Mouse (Mus musculus) inflammation-experienced regulatory T-cells, adult 6 months (primary cell): ENCODE data around the gene Lysmd1. TPM values are rescaled to one million over a fixed set of nuclear protein-coding genes. Genes with fewer than 3 reads are reported as not detected.

Experiments used
- ATAC-seq: one replicate; pipeline ENCODE4 v1.8.0; 2017
- polyA plus RNA-seq, 3 experiments: library from polyadenylated mRNA; unstranded; fragments of 100-300 nt; shearing (Covaris generic); gene quantifications; one replicate each; pipeline ENCODE4 v1.2.1; 2017

The Lysmd1 gene
- polyA plus RNA-seq, 3 experiments from 2014 or later = 14.6 to 32.0 (median 30.8) TPM

DNA sequence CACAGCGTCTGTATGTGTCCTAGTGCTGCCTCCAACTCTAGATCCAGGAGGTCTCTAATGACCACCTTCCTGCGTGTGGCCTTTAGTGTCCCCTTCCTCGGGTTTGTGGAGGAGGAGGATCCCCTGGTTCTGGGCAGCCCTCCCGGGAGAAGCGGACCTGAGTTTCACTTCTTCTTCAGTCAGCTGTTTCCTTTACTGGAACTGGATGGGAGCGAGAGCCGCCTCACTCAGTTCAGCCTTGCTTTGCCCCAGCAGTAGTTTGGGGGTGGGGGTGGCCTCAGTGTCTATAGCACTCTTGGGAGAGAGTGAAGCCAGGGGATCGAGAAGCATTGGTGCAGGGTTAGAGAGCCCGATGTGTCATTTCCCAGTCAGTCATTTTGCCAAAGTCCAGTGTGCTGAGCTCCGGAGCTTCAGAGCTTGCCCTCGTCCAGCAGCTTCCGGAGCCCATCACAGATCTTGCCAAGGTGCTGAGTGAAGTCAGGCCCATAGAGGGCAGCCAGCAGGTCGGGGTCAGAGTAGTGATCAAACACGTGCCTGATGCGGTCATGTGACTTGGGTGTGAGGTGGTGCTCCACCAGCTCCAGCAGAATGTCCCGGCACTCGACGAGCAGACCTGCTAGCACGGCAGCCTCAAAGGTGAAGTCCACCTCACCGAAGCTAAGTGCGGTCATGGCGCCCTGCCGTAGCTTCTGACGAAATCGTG lies 5.8 kb downstream of the Lysmd1 start:
- no peak for ATAC-seq

DNA sequence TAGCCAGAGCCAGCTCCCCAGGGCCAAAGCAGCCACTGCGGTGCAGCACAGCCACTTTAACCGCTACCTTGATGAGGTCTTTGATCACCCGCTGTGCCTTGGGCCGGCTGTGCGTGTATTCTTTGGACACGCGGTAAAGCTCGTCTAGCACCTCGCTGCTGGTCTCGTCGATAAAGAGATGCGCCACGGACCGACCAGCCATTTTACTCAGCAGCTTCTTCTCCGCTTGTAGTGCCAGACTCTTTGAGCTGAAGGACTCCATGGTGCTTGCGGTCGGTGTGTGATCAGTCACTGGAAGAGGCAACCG lies 6.4 kb downstream of the Lysmd1 start:
- ATAC-seq = no peak

DNA sequence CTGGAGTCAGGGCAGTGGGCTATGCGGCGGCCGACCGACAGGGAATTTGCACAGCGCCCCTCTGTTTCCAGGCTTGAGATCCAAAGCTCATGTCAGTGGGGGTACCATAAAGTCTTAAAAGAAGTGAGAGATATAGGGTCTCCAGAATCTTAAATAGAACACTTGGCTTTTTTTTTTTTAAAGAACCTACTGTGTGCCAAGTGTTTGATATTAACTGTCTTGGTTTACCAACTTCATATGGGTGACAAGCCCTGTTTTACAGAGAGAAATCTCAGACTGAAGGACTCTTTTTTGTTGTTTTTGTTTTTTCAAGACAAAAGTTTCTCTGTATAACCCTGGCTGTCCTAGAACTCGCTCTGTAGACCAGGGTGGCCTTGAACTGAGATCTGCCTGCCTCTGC lies 6.9 kb downstream of the Lysmd1 start:
- no peak for ATAC-seq

DNA sequence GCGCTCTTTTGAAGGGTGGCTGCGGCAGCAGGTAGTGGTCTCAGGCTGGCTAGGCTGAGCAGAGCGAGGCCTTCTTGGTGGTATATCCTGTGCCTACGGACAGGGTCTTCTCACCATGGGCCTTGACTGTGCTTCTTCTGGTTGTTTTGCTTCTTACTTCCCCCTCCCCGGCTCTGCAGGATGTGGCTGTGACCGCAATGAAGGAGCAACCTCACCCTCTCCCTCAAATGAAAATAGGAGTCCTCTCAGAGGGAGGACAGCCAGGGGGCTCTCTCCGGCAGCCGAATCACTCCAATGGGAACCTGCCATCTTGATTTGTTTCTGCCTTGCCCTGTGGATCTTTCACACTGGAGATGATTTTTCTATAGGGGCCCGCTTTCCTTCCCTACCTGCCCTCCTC lies 7.6 kb downstream of the Lysmd1 start:
- ATAC-seq = peak; percentile 93

DNA sequence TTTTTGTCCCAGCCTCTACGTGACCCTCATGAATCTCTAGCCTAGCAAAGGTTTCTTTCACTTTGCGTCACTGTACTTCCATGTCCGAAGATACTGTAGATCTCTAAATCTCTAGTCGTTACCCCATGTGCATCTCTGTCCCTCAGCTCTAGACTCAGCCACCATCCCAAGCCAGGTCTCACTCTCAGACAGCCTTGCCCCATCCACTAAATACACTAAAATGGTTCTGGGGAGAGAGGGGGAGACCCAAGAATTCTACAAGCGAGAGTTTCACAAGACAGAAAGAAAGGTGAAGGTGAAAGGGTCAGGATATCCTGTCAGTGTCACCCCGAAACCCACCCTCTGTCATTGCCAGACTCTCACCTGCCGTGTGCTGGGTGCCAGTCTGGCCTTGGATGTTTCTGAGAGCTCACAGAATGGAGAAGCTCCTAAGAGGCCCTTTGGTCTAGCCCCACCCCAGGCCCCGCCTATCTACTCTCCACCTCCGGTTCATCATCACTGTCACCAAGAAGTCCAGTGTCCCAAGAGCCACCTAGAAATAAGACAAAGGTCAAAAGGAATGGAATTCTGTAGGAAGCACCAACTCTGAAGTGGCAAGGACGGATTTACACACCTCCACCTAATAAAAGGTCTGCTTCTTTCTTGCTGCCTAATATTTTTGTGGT lies 8.2 kb downstream of the Lysmd1 start, which contains the start of gene Tnfaip8l2:
Tnfaip8l2 (minus strand) TSS at position 409 of the 665 bp plus-strand sequence.
- peak; percentile 39 for ATAC-seq

DNA sequence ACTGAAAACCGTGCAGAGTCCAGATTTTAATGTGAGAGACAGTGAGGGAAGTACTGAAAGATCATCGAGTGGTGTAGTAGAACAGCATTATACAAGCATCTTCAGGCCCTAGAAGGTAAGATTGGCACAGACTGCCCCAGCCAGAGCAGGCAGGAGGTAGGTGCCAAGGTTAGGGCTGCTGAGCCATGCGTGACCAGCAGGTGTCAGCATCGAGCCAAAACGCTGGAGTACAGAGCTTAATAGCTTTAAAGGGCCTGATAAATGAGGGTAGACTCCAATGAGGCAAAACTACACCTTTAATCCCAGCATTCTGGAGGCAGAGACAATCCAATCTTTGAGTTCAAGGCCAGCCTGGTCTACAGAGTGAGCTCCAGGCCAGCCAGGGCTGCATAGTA lies 8.7 kb downstream of the Lysmd1 start:
- peak; percentile 63 for ATAC-seq

DNA sequence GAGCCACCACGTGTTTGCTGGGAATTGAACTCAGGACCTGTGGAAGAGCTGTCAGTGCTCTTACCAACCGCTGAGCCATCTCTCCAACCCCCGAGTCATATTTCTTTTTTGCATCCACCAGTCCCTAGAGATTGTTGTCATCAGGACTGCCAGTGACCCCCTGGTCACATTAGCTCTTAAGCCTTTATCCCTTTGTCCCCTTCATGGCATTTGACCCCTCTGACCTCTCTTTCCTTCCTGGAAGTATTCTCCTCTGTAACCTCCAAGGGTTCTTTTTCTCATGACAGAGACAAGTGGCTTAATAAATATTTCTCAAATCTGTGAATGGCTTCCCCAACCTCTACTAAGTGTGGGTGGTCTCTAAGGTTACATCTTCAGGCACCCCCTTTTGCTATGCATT lies 14.0 kb downstream of the Lysmd1 start:
- ATAC-seq = no peak

DNA sequence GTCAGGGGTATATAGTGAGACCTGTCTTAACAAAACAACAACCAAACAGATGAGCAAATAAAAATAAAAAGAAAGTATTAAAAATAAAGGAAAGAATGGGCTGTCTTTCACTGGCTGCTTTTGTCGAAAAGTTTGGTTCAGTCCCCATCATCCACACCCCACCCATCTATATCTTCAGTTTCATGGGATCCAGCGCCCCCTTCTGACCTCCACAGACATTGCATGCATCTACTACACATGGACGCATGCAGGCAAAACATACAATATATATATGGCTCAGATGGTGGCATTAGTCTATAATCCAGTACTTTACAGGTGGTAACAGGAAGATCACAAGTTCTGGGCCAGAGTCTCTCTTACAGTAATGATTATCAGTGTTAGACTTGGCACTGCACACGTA lies 20.0 kb downstream of the Lysmd1 start:
- ATAC-seq = peak; percentile 77

DNA sequence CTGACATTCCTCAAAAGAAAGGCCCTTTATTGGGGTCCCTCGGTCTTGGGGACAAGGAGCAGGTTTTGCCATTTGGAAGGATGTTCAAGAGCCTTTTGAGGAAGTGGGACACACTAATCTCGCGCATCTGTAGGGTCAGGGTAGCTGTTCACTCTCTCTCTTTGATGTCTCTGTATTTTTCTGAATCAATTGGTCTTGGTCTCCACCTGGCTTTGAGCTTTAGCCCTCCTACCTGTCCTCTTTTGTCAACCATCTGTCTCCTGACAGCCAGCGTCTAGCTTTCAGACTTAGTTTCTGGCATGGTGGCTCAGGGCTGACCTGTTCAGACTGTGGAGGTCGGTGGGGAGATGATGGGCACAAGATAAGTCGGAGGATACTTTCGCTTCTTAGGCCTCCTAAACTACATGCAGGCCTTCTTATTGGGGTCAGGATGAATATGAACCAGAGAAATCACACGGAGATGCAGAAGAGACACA lies 25.7 kb downstream of the Lysmd1 start:
- no peak for ATAC-seq

DNA sequence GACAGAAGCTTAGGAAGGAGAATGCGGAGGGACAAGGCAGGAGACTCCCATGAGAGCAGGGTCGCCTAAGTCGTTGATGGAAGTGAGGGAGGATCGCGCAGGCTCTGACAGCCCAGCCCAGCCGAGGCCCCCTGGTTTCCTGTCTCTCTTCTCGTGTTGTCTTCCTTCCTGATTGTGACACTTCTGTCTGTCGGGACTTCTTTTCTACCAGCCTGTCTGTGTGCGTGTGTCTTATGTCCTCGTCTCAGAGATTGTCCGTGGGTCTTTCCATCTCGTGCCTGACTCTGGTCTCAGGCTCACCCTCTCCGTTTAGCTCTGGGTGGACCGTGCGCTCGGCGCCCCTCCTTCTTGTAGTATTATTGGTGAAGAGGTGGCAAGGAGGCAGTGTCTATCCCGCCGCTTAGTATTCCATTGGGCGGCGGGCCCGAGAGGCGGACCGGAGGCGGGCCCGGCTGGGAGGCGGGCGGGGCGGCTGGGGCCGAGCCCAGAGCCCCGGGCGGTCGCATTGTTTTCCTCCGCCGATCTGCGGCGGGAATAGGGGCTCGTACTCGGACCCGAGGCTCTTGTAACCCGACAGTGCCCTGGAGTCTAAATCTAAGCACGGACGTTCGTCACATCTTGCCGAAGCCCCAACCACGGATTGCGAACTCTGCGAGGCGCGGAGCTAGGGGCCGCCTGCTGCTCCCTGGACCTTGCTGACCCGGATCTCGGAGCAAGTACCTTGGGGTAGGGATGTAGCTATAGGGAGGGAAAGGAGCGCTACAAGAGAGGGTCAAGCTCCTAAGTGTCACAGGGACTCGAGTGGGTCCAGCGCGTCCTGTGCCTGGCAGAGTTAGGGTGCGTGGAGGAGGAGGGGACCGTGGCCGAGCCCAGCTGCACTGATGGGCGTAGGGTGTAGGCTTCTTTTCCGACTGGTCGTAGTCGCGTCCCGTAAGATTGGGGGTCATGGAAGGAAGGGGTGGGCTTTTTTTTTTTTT lies 26.4 kb downstream of the Lysmd1 start, which contains the start of gene Sema6c:
Sema6c (plus strand) TSS at position 471 of the 977 bp plus-strand sequence.
- ATAC-seq = peak; percentile 99

DNA sequence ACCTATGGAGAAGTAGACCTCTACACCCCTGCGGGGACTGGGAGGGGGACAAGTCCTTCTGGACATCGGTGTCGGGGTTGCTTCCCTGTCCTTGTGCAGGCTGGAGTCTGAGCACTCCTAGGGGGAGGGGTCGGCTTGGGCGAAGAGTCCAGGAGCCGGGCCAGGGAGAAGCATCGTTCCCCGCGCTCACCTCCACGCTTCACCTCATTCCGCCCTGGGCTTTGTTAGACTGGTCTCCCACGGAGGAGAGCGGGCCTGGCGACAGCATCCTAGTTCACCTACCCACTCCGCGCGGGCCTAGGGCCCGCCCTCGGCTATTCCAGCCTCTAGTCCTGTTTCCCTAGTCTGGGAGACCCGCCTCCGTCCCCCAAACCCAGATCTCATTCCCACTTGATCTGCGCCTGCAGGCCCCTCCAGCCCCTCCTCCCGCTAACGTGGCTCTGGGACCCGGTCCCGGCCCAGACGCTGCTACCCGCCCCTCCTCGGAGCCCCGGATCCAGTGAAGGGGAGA lies 27.2 kb downstream of the Lysmd1 start:
- no peak for ATAC-seq

DNA sequence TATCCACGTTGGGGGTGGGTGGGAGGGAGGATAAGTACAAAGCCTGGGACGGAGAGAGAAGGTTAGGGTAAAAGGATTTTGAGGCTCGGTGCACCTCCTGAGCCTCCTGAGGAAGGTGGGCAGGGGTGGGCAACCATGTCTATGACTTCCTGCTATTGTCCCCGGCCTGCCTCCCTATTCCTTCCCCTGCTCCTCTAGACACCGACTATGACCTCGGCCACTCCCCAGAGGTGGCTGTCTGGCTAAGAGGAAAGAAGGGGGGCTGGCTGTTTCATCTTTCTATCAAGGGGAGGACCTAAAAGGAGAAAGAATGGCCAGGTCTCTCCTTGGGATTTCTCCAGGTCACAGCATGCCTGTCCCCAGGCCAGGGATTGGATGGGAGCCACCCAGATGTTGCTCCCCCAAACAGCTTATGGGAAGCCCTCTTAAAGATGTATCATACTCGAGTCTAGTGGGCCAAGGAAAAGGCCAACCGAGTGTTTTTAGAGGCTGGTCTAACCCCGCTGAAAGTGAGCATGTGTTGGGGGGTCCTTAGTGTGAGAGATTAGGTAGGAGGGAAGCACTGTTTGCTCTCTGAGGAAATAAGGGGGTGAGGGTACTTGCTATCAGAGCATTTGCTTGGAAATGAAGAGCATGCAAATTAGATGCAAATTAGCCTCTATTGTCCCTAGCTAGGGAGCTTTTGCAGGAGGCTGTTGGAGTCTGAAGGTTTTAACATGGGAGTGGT lies 27.9 kb downstream of the Lysmd1 start:
- ATAC-seq = no peak

DNA sequence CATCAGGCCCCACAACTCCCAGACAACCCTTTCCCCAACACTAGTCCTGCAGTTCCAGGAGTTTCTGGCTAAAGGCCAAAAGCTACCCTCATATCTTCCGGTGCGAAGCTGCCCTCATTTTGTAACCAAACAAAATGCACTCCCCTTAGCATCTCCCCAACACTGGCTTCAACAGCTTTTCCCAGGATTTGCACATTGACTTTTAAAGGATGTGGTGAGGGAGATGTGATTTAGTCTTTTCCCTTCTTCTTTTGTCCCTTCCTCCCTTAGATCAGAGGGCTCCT lies 28.4 kb downstream of the Lysmd1 start:
- ATAC-seq = no peak

DNA sequence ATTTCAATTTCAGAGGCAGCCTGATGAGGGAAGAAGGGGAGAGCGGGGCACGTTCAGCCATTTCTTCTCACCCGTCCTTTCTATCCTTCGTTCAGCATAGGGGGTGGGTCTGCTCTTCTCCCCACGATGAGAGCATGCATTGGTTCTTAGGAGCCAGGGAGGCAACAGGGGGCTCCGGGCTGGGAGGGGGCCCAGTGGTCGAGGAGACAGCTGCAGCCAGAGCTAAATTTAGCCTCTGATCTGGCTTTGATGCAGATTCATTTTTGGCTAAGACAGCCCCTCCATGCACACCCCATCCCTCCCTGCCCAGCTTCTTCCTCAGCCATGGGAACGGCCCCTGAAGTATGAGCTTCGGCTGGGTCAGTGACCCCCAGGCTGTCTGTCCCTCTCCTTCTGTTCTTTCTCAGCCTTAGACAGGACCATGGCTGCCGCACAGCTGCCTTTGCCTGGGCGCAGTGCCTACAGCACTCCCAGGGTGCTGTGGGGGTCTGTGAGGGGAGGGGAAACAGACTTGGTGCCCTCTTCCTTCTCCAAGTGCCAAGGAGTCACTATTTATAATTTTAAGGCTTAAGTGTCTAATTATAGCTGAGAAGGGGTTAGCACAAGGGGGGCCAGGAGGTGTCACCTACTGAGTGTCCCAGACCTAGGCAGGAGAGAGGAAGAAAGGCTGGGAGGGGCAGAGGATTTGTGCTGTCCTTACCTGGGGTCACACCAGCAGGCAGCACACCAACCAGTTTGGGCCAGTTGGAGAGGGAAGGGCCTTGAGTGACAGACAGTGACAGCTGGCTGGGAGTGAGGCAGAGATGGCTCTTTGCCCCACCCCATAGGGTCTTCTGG lies 29.7 kb downstream of the Lysmd1 start:
- ATAC-seq = no peak

DNA sequence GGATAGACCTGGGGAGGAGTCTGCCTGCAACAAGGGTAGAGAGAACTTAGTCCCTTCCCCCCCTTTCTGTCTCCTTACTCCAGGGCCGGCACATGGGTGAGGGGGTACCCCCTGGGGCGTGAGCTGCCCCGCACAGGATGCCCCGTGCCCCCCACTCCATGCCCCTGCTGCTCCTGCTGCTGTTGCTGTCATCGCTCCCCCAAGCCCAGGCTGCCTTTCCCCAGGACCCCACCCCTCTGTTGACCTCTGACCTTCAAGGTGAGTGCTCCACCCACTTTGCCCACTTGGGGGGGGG lies 30.3 kb downstream of the Lysmd1 start:
- ATAC-seq = no peak

DNA sequence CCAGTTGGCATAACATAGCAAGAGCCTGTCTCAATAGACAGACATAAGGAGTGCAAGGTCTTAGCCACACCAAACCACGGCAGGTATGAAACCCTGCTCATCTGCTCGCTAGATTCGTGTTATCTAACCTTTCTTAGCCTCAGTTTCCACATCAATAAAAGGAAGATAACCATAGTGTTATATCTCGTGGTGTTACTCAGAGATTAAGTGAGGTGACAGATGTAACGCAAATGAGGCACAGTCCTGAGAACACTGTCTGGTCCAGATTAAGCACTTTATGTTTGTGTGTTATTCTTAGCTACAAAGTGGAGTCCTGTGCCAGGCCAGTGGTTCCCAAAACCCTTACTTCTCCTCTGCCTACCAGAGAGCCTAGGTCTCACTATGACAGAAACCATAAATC lies 31.0 kb downstream of the Lysmd1 start:
- ATAC-seq = no peak

DNA sequence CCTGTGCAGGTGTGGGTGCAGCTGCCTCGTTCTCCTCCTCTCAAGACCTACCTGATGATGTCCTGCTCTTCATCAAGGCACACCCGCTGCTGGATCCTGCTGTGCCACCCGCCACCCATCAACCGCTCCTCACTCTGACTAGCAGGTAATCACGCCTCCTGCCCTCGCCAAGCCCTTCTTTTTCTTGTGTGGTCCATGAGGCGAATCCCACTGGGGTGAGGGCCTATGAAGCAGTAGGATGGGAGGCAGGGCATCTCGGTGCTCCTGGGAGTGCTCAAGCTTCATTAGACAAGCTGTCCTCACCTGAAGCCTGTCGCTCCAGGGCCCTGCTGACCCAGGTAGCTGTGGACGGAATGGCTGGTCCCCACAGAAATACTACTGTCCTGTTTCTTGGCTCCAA lies 36.1 kb downstream of the Lysmd1 start:
- no peak for ATAC-seq

DNA sequence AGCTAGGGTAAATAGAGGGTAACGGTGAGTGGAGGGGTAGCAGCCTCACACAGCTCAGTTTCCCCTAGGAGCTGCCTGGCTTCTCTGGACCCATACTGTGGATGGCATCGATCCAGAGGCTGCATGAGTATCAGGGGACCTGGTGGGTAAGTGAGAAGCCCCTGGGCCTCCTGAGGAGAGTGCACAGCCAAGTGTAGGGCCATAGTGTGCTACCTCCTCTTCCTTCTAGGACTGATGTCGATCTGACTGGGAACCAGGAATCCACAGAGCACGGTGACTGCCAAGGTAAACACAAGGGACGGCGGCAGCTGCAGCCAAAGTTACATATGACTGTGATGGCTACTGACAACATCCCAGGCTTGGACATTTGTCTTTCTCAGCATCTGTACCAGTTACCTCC lies 37.2 kb downstream of the Lysmd1 start:
- no peak for ATAC-seq

DNA sequence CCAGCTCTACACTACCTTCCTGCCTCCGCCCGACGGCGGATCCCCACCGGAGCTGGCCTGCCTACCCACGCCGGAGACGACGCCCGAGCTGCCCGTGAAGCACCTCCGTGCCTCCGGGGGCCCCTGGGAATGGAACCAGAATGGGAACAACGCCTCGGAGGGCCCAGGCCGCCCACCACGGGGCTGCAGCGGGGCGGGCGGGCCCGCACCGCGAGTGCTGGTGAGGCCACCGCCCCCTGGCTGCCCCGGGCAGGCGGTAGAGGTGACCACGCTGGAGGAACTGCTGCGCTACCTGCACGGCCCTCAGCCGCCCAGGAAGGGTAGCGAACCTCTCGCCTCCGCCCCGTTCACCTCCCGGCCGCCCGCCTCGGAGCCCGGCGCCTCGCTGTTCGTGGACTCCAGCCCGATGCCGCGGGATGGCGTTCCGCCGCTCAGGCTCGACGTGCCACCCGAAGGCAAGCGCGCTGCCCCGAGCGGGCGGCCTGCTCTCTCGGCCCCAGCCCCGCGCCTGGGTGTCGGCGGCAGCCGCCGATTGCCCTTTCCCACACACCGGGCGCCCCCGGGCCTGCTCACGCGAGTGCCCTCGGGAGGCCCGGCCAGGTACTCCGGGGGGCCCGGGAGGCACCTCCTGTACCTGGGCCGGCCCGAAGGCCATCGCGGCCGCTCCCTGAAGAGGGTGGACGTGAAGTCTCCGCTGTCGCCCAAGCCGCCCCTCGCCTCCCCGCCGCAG lies 38.8 kb downstream of the Lysmd1 start:
- ATAC-seq = no peak

DNA sequence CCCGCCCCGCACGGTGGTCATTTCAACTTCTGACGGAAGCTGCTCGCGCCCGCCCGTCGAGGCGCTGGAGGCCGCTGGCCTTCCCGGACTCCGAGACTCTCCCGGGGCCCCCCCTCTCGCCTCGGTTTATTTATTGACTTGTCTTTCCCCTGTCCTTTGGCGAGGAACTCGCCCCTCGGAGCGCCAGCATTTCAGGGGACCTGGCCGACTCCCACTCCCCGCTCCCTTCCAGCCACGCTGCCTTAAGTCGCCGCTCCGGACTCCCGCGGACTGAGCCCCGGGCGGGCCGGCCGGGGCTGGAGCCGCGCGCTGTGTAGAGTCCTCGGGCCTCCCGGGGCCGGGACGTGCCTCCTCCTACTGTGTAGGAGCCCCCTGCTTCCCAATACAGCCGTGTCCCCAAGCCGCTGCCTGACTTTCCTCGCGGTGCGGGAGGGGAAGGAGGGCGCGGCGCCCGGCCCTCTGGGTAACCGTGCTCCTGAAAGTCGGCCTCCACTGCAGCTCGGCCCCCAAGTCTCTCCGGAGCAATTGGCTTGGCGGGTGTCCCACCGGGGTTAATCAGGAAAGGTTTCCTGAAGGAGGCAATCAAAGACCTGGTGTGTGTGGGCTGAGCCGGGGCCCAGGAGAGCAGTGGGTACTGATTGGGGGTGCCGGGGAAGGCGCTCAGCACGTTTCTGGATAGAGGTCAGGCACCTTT lies 39.5 kb downstream of the Lysmd1 start:
- peak; percentile 47 for ATAC-seq
